Comparison of ENCODE assay signal across 9 mouse cellular contexts in genomic region chr4:137682961-137683453, GRCm38 (mm10). TPM values are rescaled to one million over a fixed set of nuclear protein-coding genes. Genes with fewer than 3 reads are reported as not detected.
A peak's percentile ranks its signal among the peaks of the same experiment; 100 is the strongest.
DNase-seq lines count a peak whose midpoint lies in the region; ATAC-seq and TF ChIP-seq lines count a peak whose summit lies in the region.
"Had no signal": no experiment of that assay in that cellular context is flagged by ENCODE, and none has a peak within 500 bp of the region (broad histone marks: within the 10 kb centered on the region; RNA-seq: fewer than 3 reads in every experiment).

No protein-coding gene starts in this region.

- WGBS in lung, adult 2 months = 45% methylated on average over 7 of the region's 7 CpGs

- no peak overlapping the region for H3K4me3 ChIP-seq in lung, adult 2 months (replicated peaks; ENCODE audit: extremely low read depth, low read depth, low read length)
- H3K4me3 ChIP-seq: myocyte had no signal

- TF ChIP-seq POLR2A in lung, adult 2 months (IDR thresholded peaks at IDR 0.05; ENCODE audit: borderline replicate concordance, extremely low read depth, low read depth, low read length) = no peak

- ATAC-seq in CD4-positive, CD25-positive, alpha-beta regulatory T cell, adult 4 months = no peak

- DNase-seq in CD4-positive, CD25-positive, alpha-beta regulatory T cell, adult 2 months (ENCODE audit: low read depth, low spot score) = peak; percentile 61
- DNase-seq in lung, adult 2 months = peak; percentile 62
- no peak for DNase-seq in lung, postnatal 25 days (ENCODE audit: low spot score)
- DNase-seq in embryo, embryonic 10 days (ENCODE audit: low spot score) = peak; percentile 73
- peak; percentile 66 to 68 for DNase-seq in kidney, postnatal 4 days
- DNase-seq in retina, postnatal 1 day = peak; percentile 77
- DNase-seq in urinary bladder, postnatal 36 days (ENCODE audit: low spot score in 2 of 2) = no peak

- peak; percentile 84 for TF ChIP-seq CTCF in lung, adult 2 months (IDR thresholded peaks at IDR 0.05; ENCODE audit: insufficient read depth, low read length)

- peaks cover 2% of the 10 kb centered on the region; the same call in 1 of the 2 replicates for H3K4me1 ChIP-seq in lung, adult 2 months (ENCODE audit: control insufficient read depth, insufficient read depth, low read length)

RNA-seq across cellular contexts. Expression of gene Rap1gap, which starts 18.5 kb away (rescaled TPM):
- polyA plus RNA-seq in CD4-positive, CD25-positive, alpha-beta regulatory T cell, adult 4 months (2017; shearing (Covaris generic)) = 1 to 10 TPM in 1 of 2 experiments, not detected in 1; 1.4 TPM
- polyA plus RNA-seq in lung, adult 2 months (2012; rRNA removed) = 68.3 and 101 TPM in 2 replicates

Comparison
In these comparisons a context has a peak if more than half of its experiments do, and no peak if none do; other contexts are left out.
1. DNase-seq: peak in CD4-positive, CD25-positive, alpha-beta regulatory T cell, adult 2 months (single experiment), lung, adult 2 months (single experiment), embryo, embryonic 10 days (single experiment), kidney, postnatal 4 days (2 of 2) and retina, postnatal 1 day (single experiment); none in lung, postnatal 25 days (single experiment) and urinary bladder, postnatal 36 days (0 of 2).
2. RNA of gene Rap1gap, which starts 18.5 kb away (polyA plus RNA-seq): 68.3 to 101 TPM in lung, adult 2 months; 1.4 TPM in CD4-positive, CD25-positive, alpha-beta regulatory T cell, adult 4 months; every median in the first group is over 10 times any median in the second.